Mouse (Mus musculus): ENCODE measurements around the gene Tnpo3. TPM values are rescaled to one million over a fixed set of nuclear protein-coding genes. Genes with fewer than 3 reads are reported as not detected.

The Tnpo3 gene
- 51.4 and 53.3 TPM in 2 replicates for polyA plus RNA-seq (2015; fragmentation: Nextera tagmentation; extraction: Ambion mirVana)

GRCm38 (mm10) chr6:29609111-29610019 is at the start of gene Tnpo3:
Gene Tnpo3 (minus strand): TSS chr6:29609887.

GRCm38 (mm10) chr6:29526281-29527251 is 83.1 kb downstream of the Tnpo3 start, which contains the start of gene Irf5:
Gene Irf5 (plus strand): TSS chr6:29526625.

DNA sequence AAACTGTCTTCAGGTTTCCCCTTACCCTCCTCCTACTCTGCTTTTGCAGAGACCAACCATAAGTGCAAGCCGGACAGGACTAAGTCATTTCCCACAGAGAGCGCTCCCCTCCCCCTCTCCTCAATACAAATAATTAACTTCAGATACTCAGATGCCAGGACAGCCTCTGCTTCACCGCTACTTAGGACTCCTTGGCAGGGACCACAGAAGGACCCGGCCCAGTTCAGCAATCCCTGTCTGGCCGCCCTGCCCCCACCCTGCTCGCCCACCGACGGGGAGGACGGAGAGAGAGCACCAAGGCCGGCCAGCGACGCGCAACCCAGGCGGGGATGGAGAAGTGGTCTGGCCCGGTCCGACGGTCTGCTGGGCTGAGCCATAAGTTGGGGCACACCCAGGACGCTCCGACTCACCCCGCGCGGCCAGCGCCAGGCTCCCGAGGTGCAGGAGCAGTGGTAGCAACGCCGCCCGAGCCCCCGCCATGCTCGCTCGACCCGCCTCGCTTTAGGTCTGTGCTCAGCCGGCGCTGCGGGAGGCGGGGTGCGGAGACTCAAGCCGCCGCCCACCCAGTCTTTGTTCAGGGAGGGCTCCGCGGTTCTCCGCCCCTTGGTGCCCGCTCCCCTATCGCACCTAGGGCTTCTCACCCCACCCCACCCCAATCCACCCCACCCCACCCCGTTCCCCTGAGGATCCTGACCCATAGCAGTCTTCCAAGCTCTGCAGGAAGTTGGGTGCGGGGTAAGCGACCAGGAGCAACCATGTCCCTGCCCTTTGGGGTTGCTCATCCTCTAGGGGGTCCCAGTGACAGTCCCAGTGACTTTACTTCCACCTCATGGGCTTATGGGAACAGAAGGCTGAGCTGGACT is 102.0 kb downstream of the Tnpo3 start, which contains the start of gene Kcp:
TSS of gene Kcp (minus strand) at position 506 of the 863 bp plus-strand sequence.

Other genes starting within 250 kb of the Tnpo3 start
- 0.43 and 0.62 TPM in 2 replicates for gene Opn1sw, start 221.4 kb downstream of the Tnpo3 start, polyA plus RNA-seq (2015; fragmentation: Nextera tagmentation; extraction: Ambion mirVana)
- gene Ccdc136, start 213.6 kb downstream of the Tnpo3 start, polyA plus RNA-seq (2015; fragmentation: Nextera tagmentation; extraction: Ambion mirVana), result 76.6 and 87.2 TPM in 2 replicates
- gene Flnc, start 176.6 kb downstream of the Tnpo3 start, polyA plus RNA-seq (2015; fragmentation: Nextera tagmentation; extraction: Ambion mirVana), result 3.0 and 3.3 TPM in 2 replicates
- 399 and 411 TPM in 2 replicates for gene Atp6v1f, start 142.2 kb downstream of the Tnpo3 start, polyA plus RNA-seq (2015; fragmentation: Nextera tagmentation; extraction: Ambion mirVana)
- not detected in 2 replicates for gene Atp6v1fnb, start 138.4 kb downstream of the Tnpo3 start, polyA plus RNA-seq (2015; fragmentation: Nextera tagmentation; extraction: Ambion mirVana)
- 8.4 and 13.4 TPM in 2 replicates for gene Kcp, start 101.9 kb downstream of the Tnpo3 start, polyA plus RNA-seq (2015; fragmentation: Nextera tagmentation; extraction: Ambion mirVana)
- 3.1 and 3.7 TPM in 2 replicates for gene Irf5, start 83.3 kb downstream of the Tnpo3 start, polyA plus RNA-seq (2015; fragmentation: Nextera tagmentation; extraction: Ambion mirVana)
- 27.5 and 28.9 TPM in 2 replicates for gene Tspan33, start 84.3 kb upstream of the Tnpo3 start, polyA plus RNA-seq (2015; fragmentation: Nextera tagmentation; extraction: Ambion mirVana)
- 11.9 and 12.0 TPM in 2 replicates for gene Smo, start 125.6 kb upstream of the Tnpo3 start, polyA plus RNA-seq (2015; fragmentation: Nextera tagmentation; extraction: Ambion mirVana)
- gene Ahcyl2, start 158.1 kb upstream of the Tnpo3 start, polyA plus RNA-seq (2015; fragmentation: Nextera tagmentation; extraction: Ambion mirVana), result 21.9 and 22.9 TPM in 2 replicates

All from neural tube, postnatal 0 days (tissue).